Mouse (Mus musculus): ENCODE results near the gene Wdr34.

The Wdr34 gene

DNA sequence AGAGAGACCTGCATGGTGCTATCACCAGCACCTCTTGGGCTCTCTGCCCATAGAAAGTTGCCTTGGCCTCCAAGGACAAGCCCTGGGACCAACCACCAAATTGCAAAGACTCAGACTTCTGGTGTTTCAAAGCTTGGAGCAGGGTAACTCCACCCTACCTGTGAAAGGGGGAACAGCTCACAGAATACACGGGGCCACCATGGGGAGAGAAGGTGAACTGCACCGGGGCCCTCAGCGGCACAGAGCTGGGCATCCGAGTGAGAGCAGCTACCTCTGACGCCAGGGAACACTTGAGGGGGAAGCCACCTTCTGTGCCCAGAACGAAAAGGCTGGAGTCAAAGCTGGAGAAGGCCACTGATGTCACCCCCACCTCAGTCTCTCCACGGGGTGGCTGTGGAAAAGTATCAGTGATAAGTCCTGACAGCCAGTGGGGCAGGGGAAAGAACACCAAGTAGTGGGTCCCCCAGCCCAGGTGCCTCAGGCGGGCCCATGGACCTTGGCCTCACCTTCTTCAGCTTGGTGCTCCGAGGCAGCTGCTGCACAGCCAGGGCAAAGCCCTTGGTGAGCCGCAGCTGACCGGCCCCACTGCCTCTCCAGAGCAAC is 16.3 kb downstream of the Wdr34 start:
- no peak for DNase-seq (ENCODE audit: low read depth, low spot score)

GRCm38 (mm10) chr2:30026997-30027396 is 21.7 kb downstream of the Wdr34 start:
- DNase-seq (ENCODE audit: low read depth, low spot score): no peak

DNA sequence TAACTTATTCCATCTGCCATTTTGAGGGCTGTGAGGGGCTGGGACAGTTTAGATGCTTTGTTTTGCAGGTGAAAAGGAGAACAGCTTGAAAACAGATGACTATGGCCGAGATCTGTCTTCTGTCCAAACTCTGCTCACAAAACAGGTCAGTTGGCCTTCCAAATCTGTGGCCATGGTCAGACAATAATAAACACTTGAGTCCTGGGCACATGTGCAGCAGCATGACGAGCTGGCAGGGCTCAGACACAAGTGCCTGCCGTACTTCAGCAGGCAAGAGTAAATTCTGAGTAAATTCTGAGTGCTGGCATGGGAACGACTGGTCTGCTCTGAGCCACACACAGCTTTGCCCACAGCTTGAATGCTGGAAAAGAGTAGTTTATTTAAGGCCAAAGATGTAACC is 23.2 kb downstream of the Wdr34 start:
- no peak for DNase-seq (ENCODE audit: low read depth, low spot score)

GRCm38 (mm10) chr2:30014326-30014966 is 34.2 kb downstream of the Wdr34 start:
- peak; percentile 54 for DNase-seq (ENCODE audit: low read depth, low spot score)

GRCm38 (mm10) chr2:30010840-30011281 is 37.8 kb downstream of the Wdr34 start:
- DNase-seq (ENCODE audit: low read depth, low spot score): peak; percentile 94

- no peak for DNase-seq (ENCODE audit: low read depth, low spot score)
Observed at GRCm38 (mm10) chr2:30009101-30009500, 39.6 kb downstream of the Wdr34 start.

GRCm38 (mm10) chr2:29991962-29992361 is 56.7 kb downstream of the Wdr34 start:
- no peak for DNase-seq (ENCODE audit: low read depth, low spot score)

Data from skeletal muscle tissue, adult 2 months (tissue).